Mouse (Mus musculus) gastrocnemius, postnatal 14 days (tissue): ENCODE measurements around the gene Mmachc. TPM values are rescaled to one million over a fixed set of nuclear protein-coding genes. Genes with fewer than 3 reads are reported as not detected.

Source experiments
- DNase-seq: peaks from one replicate; pipeline ENCODE4 v3.0.0; 2021; ENCODE audit warnings: mixed read lengths
- intact Hi-C: fragments of 180-260 bp; cut with DNase I; formaldehyde crosslinking; loops from one replicate; pipeline ENCODE4 v1.15.1; 2025; ENCODE audit warnings: low total_unique reads
- total RNA-seq, 2 experiments: library from RNA; stranded (reverse); gene quantifications; 2 replicates each; pipeline ENCODE4 v1.2.3; 2021

The Mmachc gene
- total RNA-seq, 2 experiments from 2014 or later = 25.5 to 28.9 TPM

DNA sequence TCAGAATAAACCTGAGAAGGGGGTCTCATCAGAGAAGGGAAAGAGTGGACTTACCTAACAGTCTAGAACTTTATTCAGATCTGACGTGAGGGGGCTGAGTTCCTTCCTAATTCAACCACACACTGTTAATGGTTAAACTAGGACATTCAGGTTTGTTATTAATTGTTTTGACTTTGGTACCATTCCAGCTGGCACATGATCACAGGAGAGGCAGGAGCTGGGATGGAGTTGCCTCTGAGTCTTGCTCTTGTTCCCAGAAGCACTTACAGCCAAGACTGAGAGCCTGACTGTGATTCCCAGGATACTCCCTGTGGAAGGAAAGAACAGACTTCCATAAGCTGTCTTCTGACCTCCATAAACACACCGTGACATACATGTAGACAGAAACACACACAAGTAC, 48.7 kb downstream of the Mmachc start:
- intact Hi-C loops = no loop called here
- DNase-seq = no peak

DNA sequence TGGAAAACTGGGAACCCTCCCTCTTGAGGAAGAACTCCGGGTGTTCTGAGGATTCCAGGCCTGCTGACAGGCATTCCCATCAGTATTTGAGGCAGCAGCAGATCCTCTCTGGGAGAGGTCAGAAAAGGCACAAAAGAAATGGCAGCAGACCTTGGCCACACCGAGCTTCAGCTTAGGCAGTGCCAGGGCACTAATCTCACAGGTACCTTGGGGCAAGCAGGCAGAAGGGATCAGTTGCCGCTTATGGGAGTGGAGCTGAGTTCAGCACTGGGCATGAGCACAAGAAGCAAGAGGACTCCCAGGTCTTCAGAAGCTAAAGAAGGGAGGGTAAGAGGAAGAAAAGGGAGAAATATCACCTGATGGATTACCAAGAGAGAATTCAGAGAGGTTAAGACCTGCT, 50.2 kb downstream of the Mmachc start:
- DNase-seq = no peak
- intact Hi-C loops = no loop called here

GRCm38 (mm10) chr4:116655658-116656057, 52.5 kb downstream of the Mmachc start:
- intact Hi-C loops = no loop called here
- DNase-seq = no peak

GRCm38 (mm10) chr4:116655100-116655499, 53.1 kb downstream of the Mmachc start:
- intact Hi-C loops = no loop called here
- no peak for DNase-seq

- intact Hi-C loops = no loop called here
- no peak for DNase-seq
Measured at GRCm38 (mm10) chr4:116653228-116653627, 55.0 kb downstream of the Mmachc start.

Other genes starting within 250 kb of the Mmachc start
- gene Mast2, start 244.2 kb downstream of the Mmachc start, total RNA-seq = 10 to 100 TPM; 52.1 to 70.5 TPM
- 10 to 100 TPM; 12.0 to 14.1 TPM for gene Ipp, start 200.9 kb downstream of the Mmachc start, total RNA-seq
- 10 to 100 TPM; 16.7 to 17.5 TPM for gene Tmem69, start 152.5 kb downstream of the Mmachc start, total RNA-seq
- gene Gpbp1l1, start 150.7 kb downstream of the Mmachc start, total RNA-seq = 10 to 100 TPM; 26.3 to 30.8 TPM
- gene Ccdc17, start 111.8 kb downstream of the Mmachc start, total RNA-seq = 1 to 10 TPM; 1.5 to 1.8 TPM
- gene Nasp, start 80.5 kb downstream of the Mmachc start, total RNA-seq = 10 to 100 TPM; 16.2 to 17.4 TPM
- gene Akr1a1, start 56.7 kb downstream of the Mmachc start, total RNA-seq = 100 to 1,000 TPM; 226 to 247 TPM
- gene Prdx1, start 22.9 kb downstream of the Mmachc start, total RNA-seq = 100 to 1,000 TPM; 211 to 229 TPM
- 1 to 10 TPM; 3.9 to 4.0 TPM for gene Ccdc163, start 103 bp upstream of the Mmachc start, total RNA-seq
- gene Tesk2, start 12.5 kb upstream of the Mmachc start, total RNA-seq = 1 to 10 TPM; 1.8 to 2.5 TPM
- gene Toe1, start 99.2 kb upstream of the Mmachc start, total RNA-seq = 1 to 10 TPM; 5.6 to 5.7 TPM
- 1 to 10 TPM in 1 of 2 experiments, under 1 TPM in 1; 1.00 to 1.6 TPM for gene Mutyh, start 99.3 kb upstream of the Mmachc start, total RNA-seq
- 1 to 10 TPM; 2.7 to 2.9 TPM for gene Hpdl, start 113.3 kb upstream of the Mmachc start, total RNA-seq
- under 1 TPM; 0.11 to 0.23 TPM for gene Zswim5, start 169.0 kb upstream of the Mmachc start, total RNA-seq